ENCODE assay signal across 8 mouse cellular contexts in genomic region chr6:115823850-115824464, GRCm38 (mm10). TPM values are rescaled to one million over a fixed set of nuclear protein-coding genes. Genes with fewer than 3 reads are reported as not detected.
DNase-seq lines count a peak whose midpoint lies in the region; ATAC-seq and TF ChIP-seq lines count a peak whose summit lies in the region.
"Not testable (repeated sequence)": the region's sequence is repeated elsewhere in the genome, so short reads cannot be mapped to it uniquely, and the experiment has no call there.

No protein-coding gene starts in this region.

- H3K4me3 ChIP-seq in ES-E14 (ENCODE audit: insufficient read depth in 1 of 2, low read depth in 1 of 2, low read length in 2 of 2, poor library complexity in 1 of 2, severe bottlenecking in 1 of 2); neural tube, embryonic 14.5 days (ENCODE audit: low read depth, low read length); thymus, adult 2 months (ENCODE audit: control insufficient read depth, insufficient read depth, low read length): not testable (repeated sequence)
- peak overlapping the region; percentile 17 for H3K4me3 ChIP-seq in forebrain, embryonic 13.5 days
- H3K4me3 ChIP-seq in hindbrain, embryonic 10.5 days: peak overlapping the region; percentile 37
- peak overlapping the region; percentile 8; the same call in 1 of the 2 replicates for H3K4me3 ChIP-seq in lung, postnatal 0 days (ENCODE audit: low read depth, low read length)

- H3K9me3 ChIP-seq in ES-E14 (ENCODE audit: control insufficient read depth, insufficient read depth, low read depth, low read length); forebrain, embryonic 13.5 days (replicated peaks); hindbrain, embryonic 10.5 days; lung, postnatal 0 days (ENCODE audit: low read length); neural tube, embryonic 14.5 days (ENCODE audit: control insufficient read depth, low read length): not testable (repeated sequence)

- TF ChIP-seq POLR2A in thymus, adult 2 months (IDR thresholded peaks at IDR 0.05; ENCODE audit: control insufficient read depth, extremely low read depth, insufficient read depth, low read length, poor library complexity): not testable (repeated sequence)

- DNase-seq in ES-E14 (ENCODE audit: low read depth, low spot score): peak; percentile 43
- DNase-seq in c-Kit-positive CD71-positive TER-119-positive erythroid progenitor cells, embryonic 14.5 days (ENCODE audit: low spot score): peak; percentile 66
- peak; percentile 84 for DNase-seq in hindbrain, embryonic 10.5 days (ENCODE audit: low spot score)
- peak; percentile 66 to 74 for DNase-seq in kidney, postnatal 25 days
- peak; percentile 82 for DNase-seq in lung, postnatal 0 days (ENCODE audit: low spot score)
- DNase-seq in thymus, adult 2 months: peak; percentile 81

- TF ChIP-seq CTCF in lung, postnatal 0 days (IDR thresholded peaks at IDR 0.05): peak; percentile 80
- TF ChIP-seq CTCF in thymus, adult 2 months (IDR thresholded peaks at IDR 0.05; ENCODE audit: borderline replicate concordance, control insufficient read depth, extremely low read depth, insufficient read depth, low read length, poor library complexity): not testable (repeated sequence)

- in situ Hi-C loops in ES-E14 (cut with MboI; ENCODE audit: low sequenced_read_pairs in 2 of 2, unreplicated experiment in 2 of 2): not testable (repeated sequence)

- not testable (repeated sequence) for H3K36me3 ChIP-seq in ES-E14 (ENCODE audit: control insufficient read depth, insufficient read depth, low read length, poor library complexity, severe bottlenecking); forebrain, embryonic 13.5 days (ENCODE audit: poor library complexity, severe bottlenecking); hindbrain, embryonic 10.5 days; lung, postnatal 0 days (ENCODE audit: insufficient read depth, low read length); neural tube, embryonic 14.5 days (ENCODE audit: control insufficient read depth, insufficient read depth, low read length); thymus, adult 2 months (ENCODE audit: control insufficient read depth, insufficient read depth, low read length)

- H3K27ac ChIP-seq in ES-E14 (ENCODE audit: insufficient read depth, low read depth, low read length, poor library complexity, severe bottlenecking); forebrain, embryonic 13.5 days; lung, postnatal 0 days (ENCODE audit: low read length); neural tube, embryonic 14.5 days (ENCODE audit: low read depth, low read length); thymus, adult 2 months (ENCODE audit: control insufficient read depth, insufficient read depth, low read length): not testable (repeated sequence)
- peak overlapping the region; percentile 73 for H3K27ac ChIP-seq in hindbrain, embryonic 10.5 days

- H3K4me1 ChIP-seq in ES-E14 (ENCODE audit: control insufficient read depth in 2 of 2, insufficient read depth in 2 of 2, low read length in 2 of 2, poor library complexity in 1 of 2); forebrain, embryonic 13.5 days; hindbrain, embryonic 10.5 days (replicated peaks); lung, postnatal 0 days (ENCODE audit: insufficient read depth, low read depth, low read length); neural tube, embryonic 14.5 days (ENCODE audit: control insufficient read depth, insufficient read depth, low read length); thymus, adult 2 months (replicated peaks; ENCODE audit: control insufficient read depth, insufficient read depth, low read length): not testable (repeated sequence)

- H3K4me2 ChIP-seq in forebrain, embryonic 13.5 days: peak overlapping the region; percentile 38
- peak overlapping the region; percentile 36 for H3K4me2 ChIP-seq in lung, postnatal 0 days (replicated peaks; ENCODE audit: low read depth, low read length)
- not testable (repeated sequence) for H3K4me2 ChIP-seq in neural tube, embryonic 14.5 days (ENCODE audit: low read depth, low read length)

- ATAC-seq in forebrain, embryonic 13.5 days: peak; percentile 83
- ATAC-seq in lung, postnatal 0 days: peak; percentile 95
- ATAC-seq in neural tube, embryonic 14.5 days (ENCODE audit: low read depth): peak; percentile 86

- not testable (repeated sequence) for H3K9ac ChIP-seq in ES-E14 (ENCODE audit: insufficient read depth, low read depth, low read length, poor library complexity, severe bottlenecking); forebrain, embryonic 13.5 days; lung, postnatal 0 days (replicated peaks; ENCODE audit: low read depth); neural tube, embryonic 14.5 days (replicated peaks; ENCODE audit: low read depth, low read length)

- 3% methylated on average over 6 of the region's 11 CpGs for WGBS in forebrain, embryonic 13.5 days
- WGBS in hindbrain, embryonic 10.5 days: 2% methylated on average over 5 of the region's 11 CpGs
- WGBS in lung, postnatal 0 days: 10% methylated on average over 3 of the region's 11 CpGs
- 1% methylated on average over 5 of the region's 11 CpGs for WGBS in neural tube, embryonic 14.5 days
- 0% methylated on average over 6 of the region's 11 CpGs for WGBS in thymus, adult 2 months

- not testable (repeated sequence) for H3K27me3 ChIP-seq in forebrain, embryonic 13.5 days; hindbrain, embryonic 10.5 days (ENCODE audit: insufficient read depth, poor library complexity, severe bottlenecking); lung, postnatal 0 days (replicated peaks; ENCODE audit: insufficient read depth, low read length); neural tube, embryonic 14.5 days (ENCODE audit: control insufficient read depth, insufficient read depth, low read length); thymus, adult 2 months (ENCODE audit: control insufficient read depth, insufficient read depth, low read length)

- not testable (repeated sequence) for TF ChIP-seq EP300 in lung, postnatal 0 days (IDR thresholded peaks at IDR 0.05)

RNA-seq across cellular contexts. Expression of gene Efcab12, which starts 14.3 kb away (rescaled TPM):
- 1.3 and 1.4 TPM in 2 replicates for total RNA-seq in ES-E14 (2012; rRNA removed)
- polyA plus RNA-seq in forebrain, embryonic 13.5 days (2015; fragmentation: Nextera tagmentation; extraction: Ambion mirVana): 1.7 and 1.9 TPM in 2 replicates
- 1.6 and 2.3 TPM in 2 replicates for polyA plus RNA-seq in hindbrain, embryonic 10.5 days (2016; fragmentation: Nextera tagmentation; extraction: Ambion mirVana)
- 1.5 and 2.0 TPM in 2 replicates for polyA plus RNA-seq in lung, postnatal 0 days (2015; fragmentation: Nextera tagmentation; extraction: Ambion mirVana)
- polyA plus RNA-seq in neural tube, embryonic 14.5 days (2014; fragmentation: Nextera tagmentation; extraction: Ambion mirVana): 3.0 and 3.1 TPM in 2 replicates
- polyA plus RNA-seq in thymus, adult 2 months (2012; rRNA removed): 0.33 and 0.46 TPM in 2 replicates

RNA-seq across cellular contexts. Expression of gene Rpl32, which starts 15.4 kb away (rescaled TPM):
- total RNA-seq in ES-E14 (2012; rRNA removed): 2,783 and 3,173 TPM in 2 replicates
- 1,595 and 1,910 TPM in 2 replicates for polyA plus RNA-seq in forebrain, embryonic 13.5 days (2015; fragmentation: Nextera tagmentation; extraction: Ambion mirVana)
- polyA plus RNA-seq in hindbrain, embryonic 10.5 days (2016; fragmentation: Nextera tagmentation; extraction: Ambion mirVana): 1,744 and 1,823 TPM in 2 replicates
- polyA plus RNA-seq in lung, postnatal 0 days (2015; fragmentation: Nextera tagmentation; extraction: Ambion mirVana): 1,730 and 1,790 TPM in 2 replicates
- 1,065 and 1,071 TPM in 2 replicates for polyA plus RNA-seq in neural tube, embryonic 14.5 days (2014; fragmentation: Nextera tagmentation; extraction: Ambion mirVana)
- polyA plus RNA-seq in thymus, adult 2 months (2012; rRNA removed): 874 and 910 TPM in 2 replicates

RNA-seq across cellular contexts. Expression of gene Mbd4, which starts 29.2 kb away (rescaled TPM):
- 15.1 and 18.8 TPM in 2 replicates for total RNA-seq in ES-E14 (2012; rRNA removed)
- polyA plus RNA-seq in forebrain, embryonic 13.5 days (2015; fragmentation: Nextera tagmentation; extraction: Ambion mirVana): 20.4 and 21.3 TPM in 2 replicates
- 24.6 and 31.7 TPM in 2 replicates for polyA plus RNA-seq in hindbrain, embryonic 10.5 days (2016; fragmentation: Nextera tagmentation; extraction: Ambion mirVana)
- polyA plus RNA-seq in lung, postnatal 0 days (2015; fragmentation: Nextera tagmentation; extraction: Ambion mirVana): 4.5 and 6.7 TPM in 2 replicates
- polyA plus RNA-seq in neural tube, embryonic 14.5 days (2014; fragmentation: Nextera tagmentation; extraction: Ambion mirVana): 8.4 and 10.8 TPM in 2 replicates
- 9.0 and 10.5 TPM in 2 replicates for polyA plus RNA-seq in thymus, adult 2 months (2012; rRNA removed)

RNA-seq across cellular contexts. Expression of gene Ift122, which starts 29.3 kb away (rescaled TPM):
- total RNA-seq in ES-E14 (2012; rRNA removed): 8.5 and 10.4 TPM in 2 replicates
- 26.1 and 28.4 TPM in 2 replicates for polyA plus RNA-seq in forebrain, embryonic 13.5 days (2015; fragmentation: Nextera tagmentation; extraction: Ambion mirVana)
- polyA plus RNA-seq in hindbrain, embryonic 10.5 days (2016; fragmentation: Nextera tagmentation; extraction: Ambion mirVana): 28.8 and 30.6 TPM in 2 replicates
- 8.3 and 10.4 TPM in 2 replicates for polyA plus RNA-seq in lung, postnatal 0 days (2015; fragmentation: Nextera tagmentation; extraction: Ambion mirVana)
- 27.8 and 28.3 TPM in 2 replicates for polyA plus RNA-seq in neural tube, embryonic 14.5 days (2014; fragmentation: Nextera tagmentation; extraction: Ambion mirVana)
- 7.6 and 8.8 TPM in 2 replicates for polyA plus RNA-seq in thymus, adult 2 months (2012; rRNA removed)

RNA-seq across cellular contexts. Expression of gene Cand2, which starts 49.6 kb away (rescaled TPM):
- 10.7 and 10.8 TPM in 2 replicates for total RNA-seq in ES-E14 (2012; rRNA removed)
- polyA plus RNA-seq in forebrain, embryonic 13.5 days (2015; fragmentation: Nextera tagmentation; extraction: Ambion mirVana): 23.8 and 26.5 TPM in 2 replicates
- 51.1 and 53.9 TPM in 2 replicates for polyA plus RNA-seq in hindbrain, embryonic 10.5 days (2016; fragmentation: Nextera tagmentation; extraction: Ambion mirVana)
- polyA plus RNA-seq in lung, postnatal 0 days (2015; fragmentation: Nextera tagmentation; extraction: Ambion mirVana): 2.5 and 3.0 TPM in 2 replicates
- 8.3 and 10.8 TPM in 2 replicates for polyA plus RNA-seq in neural tube, embryonic 14.5 days (2014; fragmentation: Nextera tagmentation; extraction: Ambion mirVana)
- 16.8 and 19.5 TPM in 2 replicates for polyA plus RNA-seq in thymus, adult 2 months (2012; rRNA removed)
